Mouse (Mus musculus): ENCODE measurements around the gene Map3k19. TPM values are rescaled to one million over a fixed set of nuclear protein-coding genes. Genes with fewer than 3 reads are reported as not detected.

Map3k19 gene
- polyA plus RNA-seq, 1 experiment: not detected

- no peak for TF ChIP-seq GATA1 (IDR thresholded peaks at IDR 0.05; ENCODE audit: low read length)
- TF ChIP-seq TAL1 (IDR thresholded peaks at IDR 0.05; ENCODE audit: low read length): no peak
- no peaks in the 10 kb centered on the region for H3K27me3 ChIP-seq (ENCODE audit: control insufficient read depth)
- no peak overlapping the region for H3K4me3 ChIP-seq (replicated peaks)
- H3K9me3 ChIP-seq (ENCODE audit: control insufficient read depth, low read length): no peaks in the 10 kb centered on the region
- no peaks in the 10 kb centered on the region for H3K36me3 ChIP-seq (ENCODE audit: control insufficient read depth)
- H3K4me1 ChIP-seq (ENCODE audit: control insufficient read depth): no peaks in the 10 kb centered on the region
Observed at GRCm38 (mm10) chr1:127816381-127816780, 38.5 kb downstream of the Map3k19 start.

- no peak overlapping the region for H3K4me3 ChIP-seq (replicated peaks)
- H3K36me3 ChIP-seq (ENCODE audit: control insufficient read depth): peaks cover 8% of the 10 kb centered on the region
- no peaks in the 10 kb centered on the region for H3K27me3 ChIP-seq (ENCODE audit: control insufficient read depth)
- no peaks in the 10 kb centered on the region for H3K4me1 ChIP-seq (ENCODE audit: control insufficient read depth)
- TF ChIP-seq GATA1 (IDR thresholded peaks at IDR 0.05; ENCODE audit: low read length): no peak
- no peak for TF ChIP-seq TAL1 (IDR thresholded peaks at IDR 0.05; ENCODE audit: low read length)
- H3K9me3 ChIP-seq (ENCODE audit: control insufficient read depth, low read length): no peaks in the 10 kb centered on the region
Observed at GRCm38 (mm10) chr1:127812929-127813328, 41.9 kb downstream of the Map3k19 start.

- Histone ChIP-seq H3K4me1 (ENCODE audit: control insufficient read depth) (no peaks in the 10 kb centered on the region), H3K27me3 (ENCODE audit: control insufficient read depth) (no peaks in the 10 kb centered on the region), H3K36me3 (ENCODE audit: control insufficient read depth) (peaks cover 47% of the 10 kb centered on the region), H3K9me3 (ENCODE audit: control insufficient read depth, low read length) (no peaks in the 10 kb centered on the region), H3K4me3 (replicated peaks) (no peak overlapping the region)
- TF ChIP-seq GATA1 (IDR thresholded peaks at IDR 0.05; ENCODE audit: low read length) (no peak), TAL1 (IDR thresholded peaks at IDR 0.05; ENCODE audit: low read length) (no peak)
Observed at GRCm38 (mm10) chr1:127808671-127809070, 46.2 kb downstream of the Map3k19 start.

- no peak for TF ChIP-seq GATA1 (IDR thresholded peaks at IDR 0.05; ENCODE audit: low read length)
- TF ChIP-seq TAL1 (IDR thresholded peaks at IDR 0.05; ENCODE audit: low read length): no peak
- Histone ChIP-seq H3K9me3 (ENCODE audit: control insufficient read depth, low read length) (no peaks in the 10 kb centered on the region), H3K27me3 (ENCODE audit: control insufficient read depth) (no peaks in the 10 kb centered on the region), H3K36me3 (ENCODE audit: control insufficient read depth) (peaks cover 93% of the 10 kb centered on the region), H3K4me1 (ENCODE audit: control insufficient read depth) (no peaks in the 10 kb centered on the region), H3K4me3 (replicated peaks) (no peak overlapping the region)
Observed at GRCm38 (mm10) chr1:127802916-127803315, 51.9 kb downstream of the Map3k19 start.

- TF ChIP-seq GATA1 (IDR thresholded peaks at IDR 0.05; ENCODE audit: low read length) (no peak), TAL1 (IDR thresholded peaks at IDR 0.05; ENCODE audit: low read length) (no peak)
- Histone ChIP-seq H3K4me1 (ENCODE audit: control insufficient read depth) (no peaks in the 10 kb centered on the region; the same call in 1 of the 2 replicates), H3K4me3 (replicated peaks) (no peak overlapping the region), H3K27me3 (ENCODE audit: control insufficient read depth) (no peaks in the 10 kb centered on the region), H3K9me3 (ENCODE audit: control insufficient read depth, low read length) (no peaks in the 10 kb centered on the region), H3K36me3 (ENCODE audit: control insufficient read depth) (peaks cover 91% of the 10 kb centered on the region)
Observed at GRCm38 (mm10) chr1:127796752-127797151, 58.1 kb downstream of the Map3k19 start.

- Histone ChIP-seq H3K36me3 (ENCODE audit: control insufficient read depth) (peaks cover 91% of the 10 kb centered on the region), H3K4me3 (replicated peaks) (no peak overlapping the region)
- TF ChIP-seq TAL1 (IDR thresholded peaks at IDR 0.05; ENCODE audit: low read length): no peak
- TF ChIP-seq GATA1 (IDR thresholded peaks at IDR 0.05; ENCODE audit: low read length): no peak
Observed at GRCm38 (mm10) chr1:127796341-127796740, 58.5 kb downstream of the Map3k19 start.

GRCm38 (mm10) chr1:127795087-127795769 lies 59.6 kb downstream of the Map3k19 start:
- TF ChIP-seq GATA1 (IDR thresholded peaks at IDR 0.05; ENCODE audit: low read length): no peak
- no peak for TF ChIP-seq TAL1 (IDR thresholded peaks at IDR 0.05; ENCODE audit: low read length)
- Histone ChIP-seq H3K36me3 (ENCODE audit: control insufficient read depth) (peaks cover 88% of the 10 kb centered on the region), H3K27me3 (ENCODE audit: control insufficient read depth) (no peaks in the 10 kb centered on the region), H3K4me1 (ENCODE audit: control insufficient read depth) (no peaks in the 10 kb centered on the region; the same call in 1 of the 2 replicates), H3K4me3 (replicated peaks) (no peak overlapping the region), H3K9me3 (ENCODE audit: control insufficient read depth, low read length) (no peaks in the 10 kb centered on the region)

More at GRCm38 (mm10) chr1:127796341-127796740, 58.5 kb downstream of the Map3k19 start:
- Histone ChIP-seq H3K27me3 (ENCODE audit: control insufficient read depth) (no peaks in the 10 kb centered on the region), H3K4me1 (ENCODE audit: control insufficient read depth) (no peaks in the 10 kb centered on the region; the same call in 1 of the 2 replicates), H3K9me3 (ENCODE audit: control insufficient read depth, low read length) (no peaks in the 10 kb centered on the region)

GRCm38 (mm10) chr1:127793459-127793858 lies 61.4 kb downstream of the Map3k19 start:
- Histone ChIP-seq H3K4me1 (ENCODE audit: control insufficient read depth) (peaks cover 3% of the 10 kb centered on the region), H3K36me3 (ENCODE audit: control insufficient read depth) (peaks cover 83% of the 10 kb centered on the region), H3K4me3 (replicated peaks) (no peak overlapping the region), H3K27me3 (ENCODE audit: control insufficient read depth) (no peaks in the 10 kb centered on the region), H3K9me3 (ENCODE audit: control insufficient read depth, low read length) (no peaks in the 10 kb centered on the region)
- no peak for TF ChIP-seq GATA1 (IDR thresholded peaks at IDR 0.05; ENCODE audit: low read length)
- TF ChIP-seq TAL1 (IDR thresholded peaks at IDR 0.05; ENCODE audit: low read length): no peak

- Histone ChIP-seq H3K4me1 (ENCODE audit: control insufficient read depth) (peaks cover 20% of the 10 kb centered on the region), H3K27me3 (ENCODE audit: control insufficient read depth) (no peaks in the 10 kb centered on the region), H3K4me3 (replicated peaks) (no peak overlapping the region), H3K36me3 (ENCODE audit: control insufficient read depth) (peaks cover 76% of the 10 kb centered on the region), H3K9me3 (ENCODE audit: control insufficient read depth, low read length) (no peaks in the 10 kb centered on the region)
- TF ChIP-seq GATA1 (IDR thresholded peaks at IDR 0.05; ENCODE audit: low read length): no peak
Observed at GRCm38 (mm10) chr1:127788943-127789342, 65.9 kb downstream of the Map3k19 start.

Measured in erythroblast, embryonic 14.5 days (primary cell).